Mouse (Mus musculus): Measurements from ENCODE around the gene Gpr68.

Gene Gpr68

GRCm38 (mm10) chr12:100910731-100911130 lies 2.7 kb upstream of the Gpr68 start:
- no peak for DNase-seq (ENCODE audit: low spot score)

- no peak for DNase-seq (ENCODE audit: low spot score)
Observed at GRCm38 (mm10) chr12:100909765-100910164, 1.8 kb upstream of the Gpr68 start.

- no peak for DNase-seq (ENCODE audit: low spot score)
Observed at GRCm38 (mm10) chr12:100908298-100909034, 468 bp upstream of the Gpr68 start.

- no peak for DNase-seq (ENCODE audit: low spot score)
Observed at GRCm38 (mm10) chr12:100906861-100907260, 1.1 kb downstream of the Gpr68 start.

- DNase-seq (ENCODE audit: low spot score), result no peak
Observed at GRCm38 (mm10) chr12:100903761-100904160, 4.2 kb downstream of the Gpr68 start.

- DNase-seq (ENCODE audit: low spot score), result no peak
Observed at GRCm38 (mm10) chr12:100901386-100901785, 6.6 kb downstream of the Gpr68 start.

GRCm38 (mm10) chr12:100900901-100901300 lies 7.1 kb downstream of the Gpr68 start:
- DNase-seq (ENCODE audit: low spot score), result no peak

- DNase-seq (ENCODE audit: low spot score), result peak; percentile 43
Observed at GRCm38 (mm10) chr12:100899111-100899640, 8.8 kb downstream of the Gpr68 start.

- peak; percentile 32 for DNase-seq (ENCODE audit: low spot score)
Observed at GRCm38 (mm10) chr12:100897736-100898650, 10.0 kb downstream of the Gpr68 start.

GRCm38 (mm10) chr12:100896661-100897060 lies 11.3 kb downstream of the Gpr68 start:
- no peak for DNase-seq (ENCODE audit: low spot score)

- DNase-seq (ENCODE audit: low spot score), result peak; percentile 61
Observed at GRCm38 (mm10) chr12:100895504-100895903, 12.5 kb downstream of the Gpr68 start.

GRCm38 (mm10) chr12:100890548-100890947 lies 17.4 kb downstream of the Gpr68 start:
- DNase-seq (ENCODE audit: low spot score), result no peak

- DNase-seq (ENCODE audit: low spot score), result no peak
Observed at GRCm38 (mm10) chr12:100887801-100888258, 20.2 kb downstream of the Gpr68 start.

GRCm38 (mm10) chr12:100886877-100887276 lies 21.1 kb downstream of the Gpr68 start:
- DNase-seq (ENCODE audit: low spot score), result no peak

- no peak for DNase-seq (ENCODE audit: low spot score)
Observed at GRCm38 (mm10) chr12:100885585-100885984, 22.4 kb downstream of the Gpr68 start.

GRCm38 (mm10) chr12:100883168-100883567 lies 24.8 kb downstream of the Gpr68 start:
- DNase-seq (ENCODE audit: low spot score), result no peak

- DNase-seq (ENCODE audit: low spot score), result no peak
Observed at GRCm38 (mm10) chr12:100878556-100878955, 29.4 kb downstream of the Gpr68 start.

GRCm38 (mm10) chr12:100877936-100878335 lies 30.1 kb downstream of the Gpr68 start:
- DNase-seq (ENCODE audit: low spot score), result no peak

- DNase-seq (ENCODE audit: low spot score), result no peak
Observed at GRCm38 (mm10) chr12:100875960-100876359, 32.0 kb downstream of the Gpr68 start.

- DNase-seq (ENCODE audit: low spot score), result no peak
Observed at GRCm38 (mm10) chr12:100875553-100875952, 32.4 kb downstream of the Gpr68 start.

GRCm38 (mm10) chr12:100873612-100874011 lies 34.4 kb downstream of the Gpr68 start:
- no peak for DNase-seq (ENCODE audit: low spot score)

GRCm38 (mm10) chr12:100871841-100872240 lies 36.2 kb downstream of the Gpr68 start:
- DNase-seq (ENCODE audit: low spot score), result no peak

- DNase-seq (ENCODE audit: low spot score), result no peak
Observed at GRCm38 (mm10) chr12:100871234-100871633, 36.8 kb downstream of the Gpr68 start.

All from retina, embryonic 14.5 days (tissue).